Mouse (Mus musculus): Measurements from ENCODE around the gene Aox2. TPM values are rescaled to one million over a fixed set of nuclear protein-coding genes. Genes with fewer than 3 reads are reported as not detected.
A peak's percentile ranks its signal among the peaks of the same experiment; 100 is the strongest.

The Aox2 gene
- total RNA-seq, 2 experiments from 2014 or later: not detected

GRCm38 (mm10) chr1:58392652-58393283 lies 114.6 kb downstream of the Aox2 start, which contains the start of gene Bzw1:
Bzw1 (plus strand) TSS chr1:58392898.
- ATAC-seq (replicated peaks; ENCODE audit: low FRiP score, poor library complexity, severe bottlenecking): peak; percentile 95

- ATAC-seq (replicated peaks; ENCODE audit: low FRiP score, poor library complexity, severe bottlenecking): peak; percentile 82
Observed at GRCm38 (mm10) chr1:58393284-58394195, 115.4 kb downstream of the Aox2 start.

- ATAC-seq (replicated peaks; ENCODE audit: low FRiP score, poor library complexity, severe bottlenecking): no peak
Observed at GRCm38 (mm10) chr1:58395341-58395740, 117.2 kb downstream of the Aox2 start.

- ATAC-seq (replicated peaks; ENCODE audit: low FRiP score, poor library complexity, severe bottlenecking): no peak
Observed at GRCm38 (mm10) chr1:58396179-58396578, 118.1 kb downstream of the Aox2 start.

GRCm38 (mm10) chr1:58397731-58398130 lies 119.6 kb downstream of the Aox2 start:
- no peak for ATAC-seq (replicated peaks; ENCODE audit: low FRiP score, poor library complexity, severe bottlenecking)

- ATAC-seq (replicated peaks; ENCODE audit: low FRiP score, poor library complexity, severe bottlenecking): no peak
Observed at GRCm38 (mm10) chr1:58401396-58401795, 123.3 kb downstream of the Aox2 start.

- no peak for ATAC-seq (replicated peaks; ENCODE audit: low FRiP score, poor library complexity, severe bottlenecking)
Observed at GRCm38 (mm10) chr1:58403745-58404144, 125.6 kb downstream of the Aox2 start.

- no peak for ATAC-seq (replicated peaks; ENCODE audit: low FRiP score, poor library complexity, severe bottlenecking)
Observed at GRCm38 (mm10) chr1:58407321-58407720, 129.2 kb downstream of the Aox2 start.

GRCm38 (mm10) chr1:58408141-58408540 lies 130.0 kb downstream of the Aox2 start:
- no peak for ATAC-seq (replicated peaks; ENCODE audit: low FRiP score, poor library complexity, severe bottlenecking)

- no peak for ATAC-seq (replicated peaks; ENCODE audit: low FRiP score, poor library complexity, severe bottlenecking)
Observed at GRCm38 (mm10) chr1:58409553-58410197, 131.5 kb downstream of the Aox2 start.

- no peak for ATAC-seq (replicated peaks; ENCODE audit: low FRiP score, poor library complexity, severe bottlenecking)
Observed at GRCm38 (mm10) chr1:58410198-58410588, 132.1 kb downstream of the Aox2 start.

- ATAC-seq (replicated peaks; ENCODE audit: low FRiP score, poor library complexity, severe bottlenecking): peak; percentile 41
Observed at GRCm38 (mm10) chr1:58410776-58411175, 132.7 kb downstream of the Aox2 start.

GRCm38 (mm10) chr1:58415442-58415841 lies 137.3 kb downstream of the Aox2 start:
- no peak for ATAC-seq (replicated peaks; ENCODE audit: low FRiP score, poor library complexity, severe bottlenecking)

- ATAC-seq (replicated peaks; ENCODE audit: low FRiP score, poor library complexity, severe bottlenecking): no peak
Observed at GRCm38 (mm10) chr1:58416048-58416447, 137.9 kb downstream of the Aox2 start.

- no peak for ATAC-seq (replicated peaks; ENCODE audit: low FRiP score, poor library complexity, severe bottlenecking)
Observed at GRCm38 (mm10) chr1:58420032-58420431, 141.9 kb downstream of the Aox2 start.

- no peak for ATAC-seq (replicated peaks; ENCODE audit: low FRiP score, poor library complexity, severe bottlenecking)
Observed at GRCm38 (mm10) chr1:58420961-58421360, 142.8 kb downstream of the Aox2 start.

- ATAC-seq (replicated peaks; ENCODE audit: low FRiP score, poor library complexity, severe bottlenecking): peak; percentile 80
Observed at GRCm38 (mm10) chr1:58422879-58423278, 144.8 kb downstream of the Aox2 start.

- ATAC-seq (replicated peaks; ENCODE audit: low FRiP score, poor library complexity, severe bottlenecking): peak; percentile 91
Observed at GRCm38 (mm10) chr1:58423371-58424248, 145.5 kb downstream of the Aox2 start, which contains the start of gene Clk1. Clk1 (minus strand) TSS chr1:58424066.

- no peak for ATAC-seq (replicated peaks; ENCODE audit: low FRiP score, poor library complexity, severe bottlenecking)
Observed at GRCm38 (mm10) chr1:58424551-58424950, 146.4 kb downstream of the Aox2 start.
